Mouse (Mus musculus) myocyte (in vitro differentiated cells): ENCODE data around the gene Lmtk2.

ENCODE experiments used
- CEBPB ChIP-seq: IDR thresholded peaks from 2 replicates; pipeline ENCODE4 v1.6.1; 2011; ENCODE audit warnings: mild to moderate bottlenecking, moderate library complexity; ENCODE audit not compliant: poor library complexity, insufficient read depth, severe bottlenecking
- E2F4 ChIP-seq: IDR thresholded peaks from one replicate; pipeline ENCODE4 v1.6.1; 2011; ENCODE audit warnings: mild to moderate bottlenecking, control low read depth, moderate library complexity; ENCODE audit not compliant: insufficient read depth
- MAX ChIP-seq: IDR thresholded peaks from one replicate; pipeline ENCODE4 v1.6.1; 2011; ENCODE audit warnings: low read depth, mild to moderate bottlenecking, control low read depth
- MYOD1 ChIP-seq, 3 experiments: IDR thresholded peaks; one replicate each; pipeline ENCODE4 v1.6.1; 2011; ENCODE audit warnings: control low read depth in 2 of 3, low read depth in 2 of 3, mild to moderate bottlenecking in 2 of 3, moderate library complexity in 1 of 3; ENCODE audit not compliant: insufficient read length in 2 of 3, control insufficient read depth in 1 of 3
- POLR2A ChIP-seq: IDR thresholded peaks from one replicate; pipeline ENCODE4 v1.6.1; 2011; ENCODE audit warnings: low read depth, mild to moderate bottlenecking, control low read depth, moderate library complexity; ENCODE audit not compliant: insufficient read length
- POLR2AphosphoS2 ChIP-seq: IDR thresholded peaks from one replicate; pipeline ENCODE4 v1.6.1; 2011; ENCODE audit warnings: low read depth, control low read depth; ENCODE audit not compliant: insufficient read length
- REST ChIP-seq: IDR thresholded peaks from one replicate; pipeline ENCODE4 v1.6.1; 2011; ENCODE audit warnings: mild to moderate bottlenecking, control low read depth, moderate library complexity; ENCODE audit not compliant: insufficient read depth, insufficient read length
- TCF12 ChIP-seq: IDR thresholded peaks from one replicate; pipeline ENCODE4 v1.6.1; 2011; ENCODE audit warnings: mild to moderate bottlenecking, control low read depth; ENCODE audit not compliant: poor library complexity, insufficient read depth, severe bottlenecking
- USF1 ChIP-seq: IDR thresholded peaks from one replicate; pipeline ENCODE4 v1.6.1; 2011; ENCODE audit warnings: low read depth, mild to moderate bottlenecking, control low read depth, moderate library complexity

GRCm38 (mm10) chr5:144085696-144086095 is 14.5 kb upstream of the Lmtk2 start:
- TF ChIP-seq POLR2A, result no peak
- TF ChIP-seq USF1, result no peak
- no peak for TF ChIP-seq E2F4
- TF ChIP-seq POLR2AphosphoS2, result no peak
- TF ChIP-seq TCF12, result no peak
- TF ChIP-seq MAX, result no peak
- no peak for TF ChIP-seq REST
- no peak for TF ChIP-seq CEBPB
- no peak for TF ChIP-seq MYOD1 (IDR thresholded peaks at IDR 0.05; ENCODE audit: control insufficient read depth in 1 of 3, insufficient read length in 2 of 3, low read depth in 2 of 3)
